Mouse (Mus musculus): Measurements from ENCODE around the gene Mfrp. TPM values are rescaled to one million over a fixed set of nuclear protein-coding genes. Genes with fewer than 3 reads are reported as not detected.
A peak's percentile ranks its signal among the peaks of the same experiment; 100 is the strongest.

The Mfrp gene
- total and polyA plus RNA-seq, 2 experiments from 2014 or later: 0.24 to 4.0 TPM

- 0 out of 2 replicates have a peak overlapping the region, but pooled peaks have one; percentile 30 for H3K9ac ChIP-seq (replicated peaks; ENCODE audit: low read length)
- DNase-seq (ENCODE audit: low spot score) (no peak), ATAC-seq (no peak)
- WGBS: 25% methylated on average over 15 of the region's 15 CpGs
- H3K36me3 ChIP-seq (ENCODE audit: insufficient read depth, low read length): no peaks in the 10 kb centered on the region; the same call in 1 of the 2 replicates
- no peaks in the 10 kb centered on the region for H3K9me3 ChIP-seq (ENCODE audit: low read length)
- peaks cover 22% of the 10 kb centered on the region for H3K4me1 ChIP-seq (ENCODE audit: insufficient read depth, low read length)
- H3K27ac ChIP-seq: no peak overlapping the region
- H3K4me3 ChIP-seq (ENCODE audit: low read length): no peak overlapping the region
- H3K4me2 ChIP-seq (ENCODE audit: low read depth, low read length): peak overlapping the region; percentile 23; the same call in 1 of the 2 replicates
- 0 out of 2 replicates have a peak, but pooled peaks cover 7% of the 10 kb centered on the region for H3K27me3 ChIP-seq (ENCODE audit: insufficient read depth, low read length)
- TF ChIP-seq CTCF (IDR thresholded peaks at IDR 0.05; ENCODE audit: low read depth): no peak
Measured at GRCm38 (mm10) chr9:44087761-44088455, 13.6 kb upstream of the Mfrp start.

- 71% methylated on average over 12 of the region's 12 CpGs for WGBS
- Histone ChIP-seq H3K4me1 (ENCODE audit: insufficient read depth, low read length) (peaks cover 19% of the 10 kb centered on the region), H3K27me3 (ENCODE audit: insufficient read depth, low read length) (0 out of 2 replicates have a peak, but pooled peaks cover 7% of the 10 kb centered on the region), H3K4me3 (ENCODE audit: low read length) (no peak overlapping the region), H3K9ac (replicated peaks; ENCODE audit: low read length) (no peak overlapping the region), H3K36me3 (ENCODE audit: insufficient read depth, low read length) (no peaks in the 10 kb centered on the region; the same call in 1 of the 2 replicates), H3K9me3 (ENCODE audit: low read length) (no peaks in the 10 kb centered on the region), H3K4me2 (ENCODE audit: low read depth, low read length) (no peak overlapping the region), H3K27ac (no peak overlapping the region)
- no peak for TF ChIP-seq CTCF (IDR thresholded peaks at IDR 0.05; ENCODE audit: low read depth)
- ATAC-seq: no peak
- no peak for DNase-seq (ENCODE audit: low spot score)
Measured at GRCm38 (mm10) chr9:44088877-44089608, 12.5 kb upstream of the Mfrp start.

- peak overlapping the region; percentile 3; the same call in 1 of the 2 replicates for H3K4me3 ChIP-seq (ENCODE audit: low read length)
- peak; percentile 86 for DNase-seq (ENCODE audit: low spot score)
- 28% methylated on average over 24 of the region's 24 CpGs for WGBS
- H3K4me2 ChIP-seq (ENCODE audit: low read depth, low read length): peak overlapping the region; percentile 36
- H3K9ac ChIP-seq (replicated peaks; ENCODE audit: low read length): no peak overlapping the region
- ATAC-seq: peak; percentile 79
- H3K27me3 ChIP-seq (ENCODE audit: insufficient read depth, low read length): no peaks in the 10 kb centered on the region
- TF ChIP-seq CTCF (IDR thresholded peaks at IDR 0.05; ENCODE audit: low read depth): peak; percentile 90
- H3K9me3 ChIP-seq (ENCODE audit: low read length): no peaks in the 10 kb centered on the region
- no peaks in the 10 kb centered on the region; the same call in 1 of the 2 replicates for H3K36me3 ChIP-seq (ENCODE audit: insufficient read depth, low read length)
- H3K4me1 ChIP-seq (ENCODE audit: insufficient read depth, low read length): no peaks in the 10 kb centered on the region; the same call in 1 of the 2 replicates
- H3K27ac ChIP-seq: no peak overlapping the region
Measured at GRCm38 (mm10) chr9:44093612-44094503, 7.7 kb upstream of the Mfrp start.

- Histone ChIP-seq H3K9ac (replicated peaks; ENCODE audit: low read length) (no peak overlapping the region), H3K9me3 (ENCODE audit: low read length) (no peaks in the 10 kb centered on the region), H3K4me1 (ENCODE audit: insufficient read depth, low read length) (no peaks in the 10 kb centered on the region; the same call in 1 of the 2 replicates), H3K4me2 (ENCODE audit: low read depth, low read length) (no peak overlapping the region), H3K27ac (no peak overlapping the region), H3K4me3 (ENCODE audit: low read length) (no peak overlapping the region), H3K36me3 (ENCODE audit: insufficient read depth, low read length) (no peaks in the 10 kb centered on the region; the same call in 1 of the 2 replicates), H3K27me3 (ENCODE audit: insufficient read depth, low read length) (no peaks in the 10 kb centered on the region)
- ATAC-seq (no peak), DNase-seq (ENCODE audit: low spot score) (no peak)
- WGBS: 93% methylated on average over 3 of the region's 3 CpGs
- TF ChIP-seq CTCF (IDR thresholded peaks at IDR 0.05; ENCODE audit: low read depth): no peak
Measured at GRCm38 (mm10) chr9:44094737-44095136, 6.8 kb upstream of the Mfrp start.

- no peaks in the 10 kb centered on the region for H3K27me3 ChIP-seq (ENCODE audit: insufficient read depth, low read length)
- DNase-seq (ENCODE audit: low spot score) (no peak), ATAC-seq (no peak)
- TF ChIP-seq CTCF (IDR thresholded peaks at IDR 0.05; ENCODE audit: low read depth): no peak
- H3K4me1 ChIP-seq (ENCODE audit: insufficient read depth, low read length): no peaks in the 10 kb centered on the region; the same call in 1 of the 2 replicates
- 87% methylated on average over 9 of the region's 9 CpGs for WGBS
- no peaks in the 10 kb centered on the region; the same call in 1 of the 2 replicates for H3K36me3 ChIP-seq (ENCODE audit: insufficient read depth, low read length)
- H3K9me3 ChIP-seq (ENCODE audit: low read length): no peaks in the 10 kb centered on the region
- 0 out of 2 replicates have a peak overlapping the region, but pooled peaks have one; percentile 61 for H3K27ac ChIP-seq
- no peak overlapping the region for H3K9ac ChIP-seq (replicated peaks; ENCODE audit: low read length)
- H3K4me2 ChIP-seq (ENCODE audit: low read depth, low read length): no peak overlapping the region
- H3K4me3 ChIP-seq (ENCODE audit: low read length): no peak overlapping the region
Measured at GRCm38 (mm10) chr9:44095781-44096180, 5.7 kb upstream of the Mfrp start.

- peak overlapping the region; percentile 61 for H3K27ac ChIP-seq
- H3K27me3 ChIP-seq (ENCODE audit: insufficient read depth, low read length): no peaks in the 10 kb centered on the region
- H3K36me3 ChIP-seq (ENCODE audit: insufficient read depth, low read length): no peaks in the 10 kb centered on the region; the same call in 1 of the 2 replicates
- DNase-seq (ENCODE audit: low spot score) (peak; percentile 70), ATAC-seq (peak; percentile 71)
- TF ChIP-seq CTCF (IDR thresholded peaks at IDR 0.05; ENCODE audit: low read depth): 0 out of 2 replicates have a peak, but pooled peaks have one; percentile 9
- H3K4me1 ChIP-seq (ENCODE audit: insufficient read depth, low read length): no peaks in the 10 kb centered on the region; the same call in 1 of the 2 replicates
- no peak overlapping the region for H3K4me3 ChIP-seq (ENCODE audit: low read length)
- no peak overlapping the region for H3K9ac ChIP-seq (replicated peaks; ENCODE audit: low read length)
- no peak overlapping the region for H3K4me2 ChIP-seq (ENCODE audit: low read depth, low read length)
- H3K9me3 ChIP-seq (ENCODE audit: low read length): no peaks in the 10 kb centered on the region
- 13% methylated on average over 9 of the region's 9 CpGs for WGBS
Measured at GRCm38 (mm10) chr9:44096536-44096935, 5.0 kb upstream of the Mfrp start.
